Comparison of ENCODE assay signal across 14 mouse cellular contexts in genomic region chr7:98958172-98958571, GRCm38 (mm10).
DNase-seq lines count a peak whose midpoint lies in the region; ATAC-seq lines count a peak whose summit lies in the region.
"Had no signal": no experiment of that assay in that cellular context is flagged by ENCODE, and none has a peak within 500 bp of the region (broad histone marks: within the 10 kb centered on the region; RNA-seq: fewer than 3 reads in every experiment).

No protein-coding gene starts in this region.

- ATAC-seq in kidney, embryonic 16.5 days (ENCODE audit: low FRiP score, low TSS enrichment) = no peak
- no peak for ATAC-seq in limb, embryonic 11.5 days (ENCODE audit: insufficient number of reproducible peaks, low FRiP score, low TSS enrichment, low read depth)
- ATAC-seq in cerebellum, adult (ENCODE audit: insufficient number of reproducible peaks, low FRiP score, low TSS enrichment) = no peak
- ATAC-seq: liver, postnatal 0 days had no signal

- no peaks in the 10 kb centered on the region for H3K9me3 ChIP-seq in kidney, embryonic 16.5 days (ENCODE audit: low read length)
- no peaks in the 10 kb centered on the region for H3K9me3 ChIP-seq in limb, embryonic 11.5 days (ENCODE audit: control insufficient read depth, low read length)
- H3K9me3 ChIP-seq: forebrain, embryonic 12.5 days; G1E; hindbrain, embryonic 13.5 days had no signal

- no peaks in the 10 kb centered on the region for H3K27me3 ChIP-seq in kidney, embryonic 16.5 days (ENCODE audit: insufficient read depth, low read length)
- no peaks in the 10 kb centered on the region for H3K27me3 ChIP-seq in limb, embryonic 11.5 days (ENCODE audit: control insufficient read depth, insufficient read depth, low read length)
- H3K27me3 ChIP-seq: forebrain, embryonic 12.5 days; hindbrain, embryonic 13.5 days had no signal

- H3K4me1 ChIP-seq in kidney, embryonic 16.5 days (ENCODE audit: insufficient read depth, low read length) = peaks cover 33% of the 10 kb centered on the region
- H3K4me1 ChIP-seq in limb, embryonic 11.5 days (ENCODE audit: control insufficient read depth, insufficient read depth, low read length) = peaks cover 55% of the 10 kb centered on the region

- H3K4me2 ChIP-seq in kidney, embryonic 16.5 days (replicated peaks; ENCODE audit: low read depth, low read length) = no peak overlapping the region
- H3K4me2 ChIP-seq in limb, embryonic 11.5 days (ENCODE audit: low read depth, severe bottlenecking) = peak overlapping the region; percentile 22; the same call in 1 of the 2 replicates
- H3K4me2 ChIP-seq: forebrain, embryonic 12.5 days; hindbrain, embryonic 13.5 days had no signal

- intact Hi-C loops in heart, postnatal 36 days (cut with DNase I) = no loop called here

- no peak overlapping the region for H3K27ac ChIP-seq in kidney, embryonic 16.5 days (ENCODE audit: low read length)
- H3K27ac ChIP-seq in limb, embryonic 11.5 days (replicated peaks; ENCODE audit: low read depth, low read length) = peak overlapping the region; percentile 53
- H3K27ac ChIP-seq: forebrain, embryonic 12.5 days; hindbrain, embryonic 13.5 days had no signal

- no peak overlapping the region for H3K4me3 ChIP-seq in kidney, embryonic 16.5 days (ENCODE audit: low read length)
- no peak overlapping the region for H3K4me3 ChIP-seq in limb, embryonic 11.5 days (ENCODE audit: low read depth, low read length)
- H3K4me3 ChIP-seq: forebrain, embryonic 12.5 days; hindbrain, embryonic 13.5 days had no signal

- WGBS in kidney, embryonic 16.5 days = 17% methylated on average over 11 of the region's 11 CpGs
- WGBS in limb, embryonic 11.5 days = under 1% methylated on average over 11 of the region's 11 CpGs

- H3K9ac ChIP-seq in kidney, embryonic 16.5 days (replicated peaks; ENCODE audit: low read length) = no peak overlapping the region
- no peak overlapping the region for H3K9ac ChIP-seq in limb, embryonic 11.5 days (ENCODE audit: low read length)
- H3K9ac ChIP-seq: forebrain, embryonic 12.5 days; hindbrain, embryonic 13.5 days; liver, postnatal 0 days had no signal

- peak; percentile 77 for DNase-seq in heart, adult 11 months
- no peak for DNase-seq in heart, postnatal 36 days
- peak; percentile 22 for DNase-seq in kidney, postnatal 14 days
- peak; percentile 57 for DNase-seq in embryo, embryonic 10.5 days (ENCODE audit: low spot score)
- peak; percentile 67 for DNase-seq in limb, embryonic 11.5 days (ENCODE audit: low spot score)
- no peak for DNase-seq in gastrocnemius, adult 18-20 months (ENCODE audit: low spot score)
- DNase-seq: cerebellum, postnatal 10 days; gastrocnemius, postnatal 14 days; liver, postnatal 0 days had no signal

- no peaks in the 10 kb centered on the region for H3K36me3 ChIP-seq in kidney, embryonic 16.5 days (ENCODE audit: insufficient read depth, low read length)
- no peaks in the 10 kb centered on the region for H3K36me3 ChIP-seq in limb, embryonic 11.5 days (ENCODE audit: control insufficient read depth, insufficient read depth, low read length)
- H3K36me3 ChIP-seq: forebrain, embryonic 12.5 days; hindbrain, embryonic 13.5 days had no signal

Comparison
In these comparisons a context has a peak if more than half of its experiments do, and no peak if none do; other contexts are left out.
1. DNase-seq: peak in heart, adult 11 months (single experiment), kidney, postnatal 14 days (single experiment), embryo, embryonic 10.5 days (single experiment) and limb, embryonic 11.5 days (single experiment); none in heart, postnatal 36 days (0 of 2) and gastrocnemius, adult 18-20 months (single experiment).